Mouse (Mus musculus): ENCODE results near the gene Sec62. TPM values are rescaled to one million over a fixed set of nuclear protein-coding genes. Genes with fewer than 3 reads are reported as not detected.

Gene Sec62
- polyA plus RNA-seq, 1 experiment: 19.5 TPM

DNA sequence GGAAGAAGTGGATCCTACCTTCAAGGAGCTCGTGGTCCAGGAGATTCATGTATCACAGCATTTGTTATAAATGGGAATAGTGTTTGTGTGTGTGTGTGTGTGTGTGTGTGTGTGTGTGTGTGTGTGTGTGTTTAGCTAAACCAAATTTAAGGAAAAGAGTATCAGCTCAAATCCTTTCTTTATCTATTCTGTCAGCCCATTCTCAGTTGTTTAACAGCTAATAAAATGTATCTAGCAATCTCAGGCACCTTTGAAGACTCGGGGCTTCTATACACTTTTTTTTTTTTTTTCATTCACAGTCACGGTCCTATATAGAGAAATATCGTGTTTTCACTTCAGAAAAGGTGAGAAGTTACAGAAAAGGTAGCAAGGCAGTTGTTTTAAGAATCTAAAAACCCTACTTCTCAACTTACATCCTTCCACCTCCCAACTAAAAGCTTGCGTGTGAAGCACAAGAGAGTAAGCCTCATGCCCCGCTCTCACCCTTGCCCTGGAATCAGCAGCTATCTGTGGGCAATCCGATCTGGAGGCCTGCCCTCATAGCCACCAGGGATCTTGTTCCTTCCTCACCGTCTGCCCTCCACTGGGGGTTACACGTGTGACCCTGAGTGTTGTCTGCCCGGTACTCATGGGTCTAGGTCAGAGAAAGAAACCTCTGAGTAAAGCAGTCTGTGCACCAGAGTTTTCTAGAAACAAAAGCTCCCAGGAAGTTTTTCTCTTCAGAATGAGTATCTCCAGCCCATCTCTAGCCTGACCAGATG, 22.7 kb upstream of the Sec62 start:
- TF ChIP-seq FLI1 (IDR thresholded peaks at IDR 0.05; ENCODE audit: low read length) (no peak), GATA1 (IDR thresholded peaks at IDR 0.05; ENCODE audit: borderline replicate concordance, low read length) (no peak)
- Histone ChIP-seq H3K36me3 (replicated peaks; ENCODE audit: low read length) (no peaks in the 10 kb centered on the region), H3K4me1 (peaks cover 15% of the 10 kb centered on the region), H3K4me3 (replicated peaks) (no peak overlapping the region), H3K9me3 (no peaks in the 10 kb centered on the region), H3K27me3 (replicated peaks) (peaks cover 16% of the 10 kb centered on the region)

DNA sequence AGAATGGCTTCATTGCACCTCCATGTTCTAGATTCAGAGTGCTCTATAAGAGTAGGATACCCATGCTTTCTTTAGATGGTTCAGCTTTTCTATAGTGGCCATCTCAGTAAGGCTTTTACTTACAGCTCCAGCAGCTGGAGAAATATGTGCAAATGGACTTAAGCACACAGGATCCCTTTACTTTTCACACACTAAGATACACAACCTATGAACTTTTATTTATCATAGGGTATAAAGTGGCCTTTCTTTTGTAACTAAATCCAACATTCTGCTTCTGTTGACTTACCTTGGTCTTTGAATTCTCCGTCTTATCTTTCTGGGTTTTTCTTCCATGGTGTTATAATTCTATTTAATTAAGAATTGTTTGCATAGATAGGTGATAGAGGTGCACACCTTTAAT, 21.1 kb upstream of the Sec62 start:
- peaks cover 20% of the 10 kb centered on the region for H3K27me3 ChIP-seq (replicated peaks)
- no peak overlapping the region for H3K4me3 ChIP-seq (replicated peaks)
- H3K4me1 ChIP-seq: no peaks in the 10 kb centered on the region
- H3K9me3 ChIP-seq: no peaks in the 10 kb centered on the region
- TF ChIP-seq FLI1 (IDR thresholded peaks at IDR 0.05; ENCODE audit: low read length): no peak
- TF ChIP-seq GATA1 (IDR thresholded peaks at IDR 0.05; ENCODE audit: borderline replicate concordance, low read length): no peak
- no peaks in the 10 kb centered on the region for H3K36me3 ChIP-seq (replicated peaks; ENCODE audit: low read length)

DNA sequence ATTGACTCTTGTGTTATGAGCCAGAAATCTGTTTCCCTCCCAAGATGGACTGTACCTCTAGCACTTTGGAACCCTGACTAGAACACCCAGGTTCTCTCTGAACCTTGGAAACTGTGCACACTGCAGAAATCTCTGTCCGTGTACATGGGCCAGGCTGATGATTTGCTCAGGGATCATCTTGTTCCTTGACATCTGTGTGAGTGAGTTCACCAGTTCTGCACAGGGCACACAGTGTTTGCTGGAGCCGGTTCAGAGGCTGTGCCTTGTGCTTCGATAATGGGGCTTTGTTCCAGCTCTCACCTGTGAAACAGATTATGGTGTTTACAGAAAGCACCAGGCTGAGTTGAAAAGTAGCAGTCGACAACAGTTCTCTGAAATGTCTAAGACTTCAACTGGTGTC, 20.0 kb upstream of the Sec62 start:
- Histone ChIP-seq H3K27me3 (replicated peaks) (peaks cover 20% of the 10 kb centered on the region), H3K4me1 (no peaks in the 10 kb centered on the region), H3K4me3 (replicated peaks) (no peak overlapping the region), H3K9me3 (no peaks in the 10 kb centered on the region), H3K36me3 (replicated peaks; ENCODE audit: low read length) (no peaks in the 10 kb centered on the region)
- TF ChIP-seq GATA1 (IDR thresholded peaks at IDR 0.05; ENCODE audit: borderline replicate concordance, low read length) (no peak), FLI1 (IDR thresholded peaks at IDR 0.05; ENCODE audit: low read length) (no peak)

DNA sequence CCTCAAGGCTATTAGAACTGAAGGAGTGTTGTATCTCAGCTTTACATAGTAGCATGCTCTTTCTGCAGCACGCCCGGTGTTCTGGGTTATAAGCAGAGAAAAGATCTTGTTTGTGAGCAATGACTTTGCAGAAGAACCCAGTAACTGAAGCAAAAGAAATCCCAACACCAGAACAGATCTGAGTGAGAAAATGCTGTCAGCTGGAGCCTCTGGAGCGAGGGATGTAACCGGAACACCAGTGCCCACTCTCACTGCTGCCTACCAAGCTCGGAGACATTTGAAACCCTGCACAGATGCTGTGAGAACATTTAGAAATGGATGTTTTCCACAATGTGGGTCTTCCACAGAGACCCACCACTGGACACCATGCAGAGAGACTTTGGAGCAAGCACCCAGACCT, 18.0 kb upstream of the Sec62 start:
- Histone ChIP-seq H3K9me3 (no peaks in the 10 kb centered on the region), H3K4me3 (replicated peaks) (no peak overlapping the region), H3K4me1 (no peaks in the 10 kb centered on the region), H3K36me3 (replicated peaks; ENCODE audit: low read length) (no peaks in the 10 kb centered on the region), H3K27me3 (replicated peaks) (peaks cover 22% of the 10 kb centered on the region)
- TF ChIP-seq GATA1 (IDR thresholded peaks at IDR 0.05; ENCODE audit: borderline replicate concordance, low read length) (no peak), FLI1 (IDR thresholded peaks at IDR 0.05; ENCODE audit: low read length) (no peak)

DNA sequence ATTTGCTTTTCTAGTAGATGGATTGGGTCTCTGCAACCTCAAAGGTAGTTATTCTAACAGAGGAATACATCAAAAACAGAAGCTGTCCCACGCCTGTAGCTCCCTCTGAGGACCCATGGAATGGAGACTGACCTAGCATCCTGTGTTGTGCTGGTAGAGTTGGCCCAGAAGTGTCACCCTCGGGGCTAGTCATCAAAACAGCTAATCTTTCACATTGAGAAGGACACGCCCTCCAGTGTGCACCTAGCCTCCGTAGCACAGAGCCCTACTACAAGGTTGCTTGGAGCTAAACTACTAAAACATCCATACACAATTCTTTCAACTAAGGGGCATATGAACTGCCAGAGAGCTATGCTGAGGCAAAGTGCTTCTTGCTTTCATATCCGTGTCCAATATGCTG, 14.7 kb upstream of the Sec62 start:
- Histone ChIP-seq H3K36me3 (replicated peaks; ENCODE audit: low read length) (no peaks in the 10 kb centered on the region), H3K4me1 (no peaks in the 10 kb centered on the region), H3K4me3 (replicated peaks) (no peak overlapping the region), H3K27me3 (replicated peaks) (peaks cover 16% of the 10 kb centered on the region), H3K9me3 (no peaks in the 10 kb centered on the region)
- TF ChIP-seq GATA1 (IDR thresholded peaks at IDR 0.05; ENCODE audit: borderline replicate concordance, low read length) (no peak), FLI1 (IDR thresholded peaks at IDR 0.05; ENCODE audit: low read length) (no peak)

DNA sequence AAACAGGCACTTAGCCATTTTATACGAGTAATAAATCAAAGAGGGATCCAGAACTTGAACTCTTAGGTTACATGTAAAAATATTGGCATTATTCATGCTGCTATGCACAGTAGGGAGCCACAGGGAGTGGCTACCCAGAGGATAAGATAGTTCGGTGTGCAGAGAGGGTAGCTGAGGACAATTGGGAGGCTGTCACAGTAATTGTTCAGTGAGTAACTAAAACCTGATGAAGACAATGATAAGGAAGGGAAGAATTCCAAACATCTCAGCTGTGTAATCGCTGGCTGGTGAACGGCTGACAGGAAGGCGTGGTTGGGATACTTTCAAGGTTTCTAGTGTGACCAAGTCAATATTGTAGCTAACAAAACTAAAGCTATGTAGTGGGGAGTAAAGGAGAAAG, 4.1 kb upstream of the Sec62 start:
- H3K4me1 ChIP-seq: peaks cover 4% of the 10 kb centered on the region; the same call in 1 of the 2 replicates
- no peaks in the 10 kb centered on the region for H3K9me3 ChIP-seq
- no peak for TF ChIP-seq GATA1 (IDR thresholded peaks at IDR 0.05; ENCODE audit: borderline replicate concordance, low read length)
- no peak for TF ChIP-seq FLI1 (IDR thresholded peaks at IDR 0.05; ENCODE audit: low read length)
- H3K4me3 ChIP-seq (replicated peaks): no peak overlapping the region
- H3K36me3 ChIP-seq (replicated peaks; ENCODE audit: low read length): no peaks in the 10 kb centered on the region
- no peaks in the 10 kb centered on the region for H3K27me3 ChIP-seq (replicated peaks)

DNA sequence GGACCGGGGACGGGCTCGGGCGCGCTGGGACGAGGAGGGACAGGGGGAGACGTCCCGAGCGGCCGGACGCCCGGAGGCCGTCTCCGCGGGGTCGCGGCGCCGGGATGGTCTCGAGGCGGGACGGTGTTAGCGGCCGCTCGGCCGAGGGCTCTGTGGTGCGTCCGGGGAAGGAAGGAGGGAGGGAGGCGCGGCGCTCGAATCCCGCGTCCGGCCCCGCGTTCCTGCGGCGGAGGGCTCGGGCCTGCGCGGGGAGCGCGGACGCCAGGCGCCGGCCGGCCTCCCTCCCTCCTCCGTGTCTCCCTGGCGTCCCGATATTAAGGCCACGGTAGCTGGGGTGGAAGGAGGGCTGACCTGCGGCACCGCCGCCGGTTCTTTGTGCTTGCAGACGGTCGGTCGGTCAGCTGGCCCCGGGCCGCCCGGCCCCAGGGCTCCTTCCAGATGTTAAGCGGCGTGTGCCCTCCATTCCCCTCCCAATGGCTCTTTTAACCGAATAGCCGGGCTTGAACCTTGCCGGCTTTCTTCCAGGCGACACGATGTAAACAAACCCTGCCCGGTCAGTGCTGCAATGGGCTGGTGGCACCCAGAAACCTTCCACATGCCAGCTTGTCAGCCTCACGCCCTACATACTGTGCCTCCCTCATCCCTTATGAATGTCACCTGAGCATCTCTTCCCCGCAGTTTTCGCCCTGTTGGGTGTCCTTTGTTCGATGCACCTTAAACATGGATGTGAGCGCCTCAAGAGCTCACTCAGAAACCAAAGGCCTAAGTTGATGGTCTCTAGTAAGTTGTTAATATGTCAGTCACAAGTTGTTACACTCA, 937 bp downstream of the Sec62 start:
- TF ChIP-seq GATA1 (IDR thresholded peaks at IDR 0.05; ENCODE audit: borderline replicate concordance, low read length): no peak
- TF ChIP-seq FLI1 (IDR thresholded peaks at IDR 0.05; ENCODE audit: low read length): no peak
- H3K4me1 ChIP-seq: peaks cover 28% of the 10 kb centered on the region; the same call in 1 of the 2 replicates
- no peaks in the 10 kb centered on the region for H3K27me3 ChIP-seq (replicated peaks)
- no peaks in the 10 kb centered on the region for H3K9me3 ChIP-seq
- no peaks in the 10 kb centered on the region for H3K36me3 ChIP-seq (replicated peaks; ENCODE audit: low read length)
- H3K4me3 ChIP-seq (replicated peaks): peak overlapping the region; percentile 99

DNA sequence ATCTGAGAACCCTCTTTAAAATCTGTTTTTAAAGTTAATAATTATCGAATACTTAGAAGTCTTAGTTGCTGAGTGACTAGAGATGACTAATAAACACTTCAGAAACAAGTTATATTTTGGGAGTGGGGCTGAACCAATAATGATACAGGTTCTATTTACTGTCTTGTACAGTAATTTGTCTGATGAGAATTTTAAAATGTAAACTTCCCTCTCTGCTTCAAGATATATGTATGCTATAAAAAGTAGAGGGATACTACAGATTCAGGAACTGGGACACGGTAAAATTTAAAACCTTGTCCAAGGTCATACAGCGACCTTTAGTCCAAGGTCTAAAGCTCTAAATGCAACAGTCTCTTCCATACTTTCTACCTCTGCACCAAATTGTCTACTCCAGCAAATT, 9.5 kb downstream of the Sec62 start:
- H3K36me3 ChIP-seq (replicated peaks; ENCODE audit: low read length): peaks cover 77% of the 10 kb centered on the region
- no peak for TF ChIP-seq FLI1 (IDR thresholded peaks at IDR 0.05; ENCODE audit: low read length)
- TF ChIP-seq GATA1 (IDR thresholded peaks at IDR 0.05; ENCODE audit: borderline replicate concordance, low read length): no peak
- peaks cover 15% of the 10 kb centered on the region; the same call in 1 of the 2 replicates for H3K4me1 ChIP-seq

DNA sequence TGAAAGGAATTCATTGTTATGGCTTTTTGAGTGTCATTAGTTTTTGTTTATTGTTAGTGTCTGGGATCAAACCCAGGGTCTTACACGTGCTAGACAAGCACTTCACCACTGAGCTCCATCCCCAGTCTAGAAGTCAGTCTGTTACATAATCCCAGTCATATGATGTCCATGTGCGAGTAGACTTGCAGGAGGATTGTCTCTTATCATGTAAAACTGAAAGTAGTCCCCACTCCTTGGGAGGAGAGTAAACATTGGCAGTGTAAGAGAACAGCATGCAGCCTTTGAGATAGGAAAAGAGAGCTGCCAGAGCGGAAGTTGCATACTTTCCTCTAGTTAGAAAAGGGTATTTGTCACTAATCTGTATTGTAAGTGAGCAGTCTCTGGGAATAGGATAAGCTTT, 20.2 kb downstream of the Sec62 start:
- peaks cover 88% of the 10 kb centered on the region for H3K36me3 ChIP-seq (replicated peaks; ENCODE audit: low read length)
- H3K27me3 ChIP-seq (replicated peaks): no peaks in the 10 kb centered on the region
- no peak overlapping the region for H3K4me3 ChIP-seq (replicated peaks)
- H3K4me1 ChIP-seq: no peaks in the 10 kb centered on the region
- no peak for TF ChIP-seq FLI1 (IDR thresholded peaks at IDR 0.05; ENCODE audit: low read length)
- no peak for TF ChIP-seq GATA1 (IDR thresholded peaks at IDR 0.05; ENCODE audit: borderline replicate concordance, low read length)
- H3K9me3 ChIP-seq: no peaks in the 10 kb centered on the region

More for the DNA sequence above, 9.5 kb downstream of the Sec62 start:
- Histone ChIP-seq H3K4me3 (replicated peaks) (no peak overlapping the region), H3K9me3 (no peaks in the 10 kb centered on the region), H3K27me3 (replicated peaks) (no peaks in the 10 kb centered on the region)

DNA sequence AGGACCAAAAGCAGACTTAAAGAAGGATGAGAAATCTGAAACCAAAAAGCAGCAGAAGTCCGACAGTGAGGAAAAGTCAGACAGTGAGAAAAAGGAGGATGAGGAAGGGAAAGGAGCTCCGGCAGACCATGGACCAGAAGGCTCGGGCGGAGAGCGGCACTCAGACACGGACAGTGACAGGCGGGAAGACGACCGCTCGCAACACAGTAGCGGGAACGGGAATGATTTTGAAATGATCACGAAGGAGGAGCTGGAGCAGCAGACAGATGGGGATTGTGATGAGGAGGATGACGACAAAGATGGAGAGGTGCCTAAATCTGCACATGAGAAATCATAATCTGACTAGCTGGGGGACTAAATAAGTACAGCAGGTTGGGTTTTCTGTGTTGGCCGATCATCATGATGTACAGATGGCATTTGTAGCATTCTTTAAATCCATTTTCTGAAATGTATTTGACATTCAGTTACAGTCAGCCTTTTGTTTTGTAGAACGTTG, 26.0 kb downstream of the Sec62 start:
- H3K27me3 ChIP-seq (replicated peaks): no peaks in the 10 kb centered on the region
- H3K4me1 ChIP-seq: no peaks in the 10 kb centered on the region
- no peak for TF ChIP-seq GATA1 (IDR thresholded peaks at IDR 0.05; ENCODE audit: borderline replicate concordance, low read length)
- TF ChIP-seq FLI1 (IDR thresholded peaks at IDR 0.05; ENCODE audit: low read length): no peak
- H3K9me3 ChIP-seq: no peaks in the 10 kb centered on the region
- H3K36me3 ChIP-seq (replicated peaks; ENCODE audit: low read length): peaks cover 79% of the 10 kb centered on the region
- no peak overlapping the region for H3K4me3 ChIP-seq (replicated peaks)
